Mouse (Mus musculus) intestine, postnatal 0 days (tissue): ENCODE measurements around the gene Il20rb. TPM values are rescaled to one million over a fixed set of nuclear protein-coding genes. Genes with fewer than 3 reads are reported as not detected.

ENCODE experiments used
- ATAC-seq: fragments of 200-750 bp; cut with Nextera tagmentation; 2 replicates; pipeline ENCODE4 v1.8.0; 2017; ENCODE audit warnings: mild to moderate bottlenecking, moderate TSS enrichment, moderate library complexity
- H3K27ac ChIP-seq: fragments of 300-500 bp; sonication (generic); 2 replicates; pipeline ENCODE4 v1.5.1; 2014; ENCODE audit warnings: mild to moderate bottlenecking, low read depth, low read length, moderate library complexity
- H3K27me3 ChIP-seq: fragments of 300-500 bp; sonication (generic); replicated peaks from 2 replicates; pipeline ENCODE4 v1.6.1; 2014; ENCODE audit warnings: low read length, mixed read lengths; ENCODE audit not compliant: control insufficient read depth, insufficient read depth
- H3K36me3 ChIP-seq: fragments of 300-500 bp; sonication (generic); 2 replicates; pipeline ENCODE4 v1.6.1; 2014; ENCODE audit warnings: mild to moderate bottlenecking, moderate library complexity; ENCODE audit not compliant: control insufficient read depth, insufficient read depth
- H3K4me1 ChIP-seq: fragments of 300-500 bp; sonication (generic); replicated peaks from 2 replicates; pipeline ENCODE4 v1.6.1; 2014; ENCODE audit warnings: antibody characterized with exemption, low read length, mixed read lengths; ENCODE audit not compliant: control insufficient read depth, insufficient read depth
- H3K4me2 ChIP-seq: fragments of 300-500 bp; sonication (generic); replicated peaks from 2 replicates; pipeline ENCODE4 v1.6.1; 2014; ENCODE audit warnings: low read depth, mild to moderate bottlenecking, moderate library complexity
- H3K4me3 ChIP-seq: fragments of 300-500 bp; sonication (generic); 2 replicates; pipeline ENCODE4 v1.5.1; 2014; ENCODE audit warnings: low read depth, low read length
- H3K9ac ChIP-seq: fragments of 300-500 bp; sonication (generic); 2 replicates; pipeline ENCODE4 v1.6.1; 2014; ENCODE audit warnings: mild to moderate bottlenecking, low read depth, low read length
- H3K9me3 ChIP-seq: fragments of 300-500 bp; sonication (generic); 2 replicates; pipeline ENCODE4 v1.6.1; 2016; ENCODE audit warnings: mixed run types; ENCODE audit not compliant: control insufficient read depth
- CTCF ChIP-seq: sonication (generic); IDR thresholded peaks from 2 replicates; pipeline ENCODE4 v1.5.1; 2016; ENCODE audit warnings: low read depth, mild to moderate bottlenecking, control low read depth, antibody characterized with exemption, moderate library complexity
- WGBS: fragments of 180-500 bp; shearing (Covaris S2); extraction: QIAGEN DNeasy Blood & Tissue Kit; methylation state at CpG from one replicate; pipeline ENCODE4 v1.1.7; 2014; 5-methylcytosine and 5-hydroxymethylcytosine counted together
- polyA plus RNA-seq: library from polyadenylated mRNA; unstranded; fragments of >200 nt; fragmentation: Nextera tagmentation; extraction: Ambion mirVana; gene quantifications from 2 replicates; pipeline ENCODE4 v1.2.1, GENCODE M21; 2015

The Il20rb gene
- 1.2 and 1.8 TPM in 2 replicates for polyA plus RNA-seq

- no peak within 1 kb of the TSS for H3K4me3 ChIP-seq
- no peak for ATAC-seq
- no peaks in the 10 kb centered on the region for H3K9me3 ChIP-seq
- 0 out of 2 replicates have a peak, but pooled peaks cover 12% of the 10 kb centered on the region for H3K4me1 ChIP-seq
- 0 out of 2 replicates have a peak, but pooled peaks cover 3% of the 10 kb centered on the region for H3K36me3 ChIP-seq
- H3K27ac ChIP-seq: no peak within 1 kb of the TSS
- H3K4me2 ChIP-seq: no peak within 1 kb of the TSS
- no peak within 1 kb of the TSS for H3K9ac ChIP-seq
- 94% methylated on average over 5 of the region's 5 CpGs for WGBS
- TF ChIP-seq CTCF: no peak
- H3K27me3 ChIP-seq: no peaks in the 10 kb centered on the region
Measured at GRCm38 (mm10) chr9:100486431-100486830, at the start of gene Il20rb. TSS of gene Il20rb (minus strand) at chr9:100486788.

- no peak for TF ChIP-seq CTCF
- no peak overlapping the region for H3K4me3 ChIP-seq
- no peaks in the 10 kb centered on the region for H3K4me1 ChIP-seq
- H3K36me3 ChIP-seq: no peaks in the 10 kb centered on the region
- ATAC-seq: no peak
- no peaks in the 10 kb centered on the region for H3K27me3 ChIP-seq
- no peak overlapping the region for H3K9ac ChIP-seq
- H3K4me2 ChIP-seq: no peak overlapping the region
- no peak overlapping the region for H3K27ac ChIP-seq
- WGBS: 84% methylated on average over 2 of the region's 2 CpGs
- no peaks in the 10 kb centered on the region for H3K9me3 ChIP-seq
Measured at GRCm38 (mm10) chr9:100535618-100536262, 49.2 kb upstream of the Il20rb start.

DNA sequence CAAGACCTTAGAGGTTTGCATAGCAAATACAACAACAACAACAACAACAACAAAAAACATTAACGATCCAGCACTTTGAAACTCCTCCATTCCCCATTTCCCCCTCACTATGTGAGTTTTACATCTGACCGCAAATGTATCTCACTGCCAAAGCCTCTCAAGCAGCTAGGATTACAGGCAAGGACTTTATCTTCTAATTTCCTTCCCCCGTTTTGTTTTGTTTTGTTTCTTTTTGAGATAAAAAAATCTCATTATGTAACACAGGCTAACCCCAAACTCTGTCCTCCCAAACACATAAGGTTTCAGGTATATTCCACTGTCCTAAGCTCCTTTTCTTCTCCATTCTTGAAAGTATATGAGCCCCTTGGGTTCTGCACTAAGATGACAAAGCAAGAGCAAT is 48.1 kb upstream of the Il20rb start:
- 91% methylated on average over 3 of the region's 3 CpGs for WGBS
- no peak for TF ChIP-seq CTCF
- ATAC-seq: no peak

DNA sequence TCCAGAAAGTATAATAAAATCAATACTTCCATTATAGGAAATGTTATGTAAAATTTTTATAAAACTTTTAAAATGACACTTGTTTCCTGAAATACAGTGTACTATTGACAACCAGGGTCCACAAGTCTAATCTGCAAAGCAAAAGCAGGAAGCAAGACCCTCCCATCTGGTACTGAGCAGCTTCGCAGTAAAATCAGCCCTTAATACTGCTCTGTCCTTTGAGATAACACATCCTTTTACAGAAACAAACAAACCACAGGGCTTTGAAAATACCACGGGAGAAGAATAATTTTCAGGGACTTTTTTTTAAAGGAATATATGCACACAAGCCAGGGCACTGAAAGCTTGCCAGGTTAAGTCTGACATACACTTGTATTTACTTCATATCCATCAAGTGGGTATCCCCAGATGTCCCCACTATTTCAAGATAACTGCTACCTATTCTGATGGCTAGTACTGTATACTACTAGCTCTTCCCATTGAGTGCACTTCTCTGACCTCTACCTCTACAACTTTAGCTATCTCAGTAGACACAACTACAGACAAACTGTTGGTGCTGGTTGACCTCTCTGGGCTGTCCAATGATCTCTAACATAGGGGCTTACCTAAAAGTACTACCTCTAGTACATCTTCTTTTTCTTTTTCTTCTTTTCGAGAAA is 46.4 kb upstream of the Il20rb start:
- WGBS: 58% methylated on average over 3 of the region's 3 CpGs

More for the DNA sequence above, 48.1 kb upstream of the Il20rb start:
- Histone ChIP-seq H3K9ac (no peak overlapping the region), H3K27ac (no peak overlapping the region), H3K36me3 (no peaks in the 10 kb centered on the region), H3K27me3 (no peaks in the 10 kb centered on the region), H3K4me3 (no peak overlapping the region), H3K9me3 (no peaks in the 10 kb centered on the region), H3K4me1 (no peaks in the 10 kb centered on the region), H3K4me2 (no peak overlapping the region)

GRCm38 (mm10) chr9:100531296-100531695 is 44.7 kb upstream of the Il20rb start:
- no peak for TF ChIP-seq CTCF
- Histone ChIP-seq H3K9me3 (no peaks in the 10 kb centered on the region), H3K27me3 (no peaks in the 10 kb centered on the region), H3K36me3 (no peaks in the 10 kb centered on the region), H3K4me1 (no peaks in the 10 kb centered on the region), H3K4me2 (no peak overlapping the region), H3K27ac (no peak overlapping the region), H3K4me3 (no peak overlapping the region), H3K9ac (no peak overlapping the region)
- no peak for ATAC-seq
- 50% methylated on average over 1 of the region's 1 CpGs for WGBS

More for the DNA sequence above, 46.4 kb upstream of the Il20rb start:
- Histone ChIP-seq H3K27ac (no peak overlapping the region), H3K27me3 (no peaks in the 10 kb centered on the region), H3K4me3 (no peak overlapping the region), H3K9ac (no peak overlapping the region), H3K36me3 (no peaks in the 10 kb centered on the region), H3K9me3 (no peaks in the 10 kb centered on the region), H3K4me1 (no peaks in the 10 kb centered on the region), H3K4me2 (no peak overlapping the region)
- TF ChIP-seq CTCF: no peak
- no peak for ATAC-seq

- 82% methylated on average over 2 of the region's 2 CpGs for WGBS
- Histone ChIP-seq H3K4me1 (no peaks in the 10 kb centered on the region), H3K4me2 (no peak overlapping the region), H3K27ac (no peak overlapping the region), H3K27me3 (no peaks in the 10 kb centered on the region), H3K4me3 (no peak overlapping the region), H3K9me3 (no peaks in the 10 kb centered on the region), H3K36me3 (no peaks in the 10 kb centered on the region), H3K9ac (no peak overlapping the region)
- no peak for TF ChIP-seq CTCF
- ATAC-seq: no peak
Measured at GRCm38 (mm10) chr9:100525225-100525624, 38.6 kb upstream of the Il20rb start.
